Mouse (Mus musculus): Measurements from ENCODE around the gene Kctd10.

Gene Kctd10

DNA sequence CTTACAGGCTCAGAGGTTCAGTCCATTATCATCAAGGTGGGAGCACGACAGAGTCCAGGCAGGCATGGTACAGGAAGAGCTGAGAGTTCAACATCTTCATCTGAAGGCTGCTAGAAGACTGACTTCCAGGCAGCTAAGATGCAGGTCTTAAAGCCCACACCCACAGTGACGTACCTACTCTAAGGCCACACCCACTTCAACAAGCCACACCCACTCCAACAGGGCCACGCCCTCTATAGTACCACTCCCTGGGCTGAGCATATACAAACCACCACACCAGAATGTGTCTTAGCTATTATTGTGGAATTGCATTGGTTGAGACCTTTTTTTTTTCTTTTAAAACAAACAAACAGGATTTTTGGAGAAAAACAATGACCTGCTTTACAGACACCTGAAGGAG is 34.8 kb downstream of the Kctd10 start:
- no peak for DNase-seq (ENCODE audit: low spot score in 2 of 2)

DNA sequence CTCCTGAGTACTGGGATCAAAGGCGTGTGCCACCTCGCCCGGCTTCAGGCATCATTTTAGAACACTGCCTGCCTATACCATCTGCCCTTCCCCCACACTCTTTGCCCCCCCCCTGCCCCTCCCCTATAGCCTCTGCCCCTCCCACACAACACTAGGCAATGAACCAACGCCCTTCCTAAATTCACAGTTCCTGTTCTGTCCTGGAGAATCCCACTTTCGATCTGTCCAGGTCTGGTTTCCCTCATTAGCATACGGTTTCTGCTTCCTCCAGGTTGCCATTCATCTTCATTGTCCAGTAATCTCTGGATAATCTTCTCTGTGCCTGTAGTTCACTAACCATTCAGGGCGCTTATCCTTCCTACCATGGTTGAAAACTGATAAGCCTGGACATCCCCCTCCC is 36.7 kb downstream of the Kctd10 start:
- no peak for DNase-seq (ENCODE audit: low spot score in 2 of 2)

DNA sequence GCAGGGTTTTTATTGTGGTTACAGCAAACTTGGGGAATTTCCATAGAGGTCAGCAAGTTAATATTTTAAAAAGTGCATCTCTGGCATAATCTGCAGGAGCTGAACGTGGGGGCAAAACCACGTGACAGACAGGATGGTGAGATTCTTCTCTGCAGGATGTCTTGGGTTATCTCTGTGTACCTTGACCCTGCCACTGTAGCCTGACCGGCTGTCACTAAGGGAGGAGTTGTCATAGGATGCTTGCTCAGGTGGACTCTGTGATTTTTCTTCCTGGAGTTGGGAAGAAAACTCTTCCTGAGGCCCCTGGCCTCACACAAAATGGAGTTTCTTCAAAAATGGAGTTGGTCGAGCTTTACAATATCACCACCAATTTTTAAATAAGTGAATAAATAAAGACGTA is 37.3 kb downstream of the Kctd10 start:
- DNase-seq (ENCODE audit: low spot score in 2 of 2) = no peak

DNA sequence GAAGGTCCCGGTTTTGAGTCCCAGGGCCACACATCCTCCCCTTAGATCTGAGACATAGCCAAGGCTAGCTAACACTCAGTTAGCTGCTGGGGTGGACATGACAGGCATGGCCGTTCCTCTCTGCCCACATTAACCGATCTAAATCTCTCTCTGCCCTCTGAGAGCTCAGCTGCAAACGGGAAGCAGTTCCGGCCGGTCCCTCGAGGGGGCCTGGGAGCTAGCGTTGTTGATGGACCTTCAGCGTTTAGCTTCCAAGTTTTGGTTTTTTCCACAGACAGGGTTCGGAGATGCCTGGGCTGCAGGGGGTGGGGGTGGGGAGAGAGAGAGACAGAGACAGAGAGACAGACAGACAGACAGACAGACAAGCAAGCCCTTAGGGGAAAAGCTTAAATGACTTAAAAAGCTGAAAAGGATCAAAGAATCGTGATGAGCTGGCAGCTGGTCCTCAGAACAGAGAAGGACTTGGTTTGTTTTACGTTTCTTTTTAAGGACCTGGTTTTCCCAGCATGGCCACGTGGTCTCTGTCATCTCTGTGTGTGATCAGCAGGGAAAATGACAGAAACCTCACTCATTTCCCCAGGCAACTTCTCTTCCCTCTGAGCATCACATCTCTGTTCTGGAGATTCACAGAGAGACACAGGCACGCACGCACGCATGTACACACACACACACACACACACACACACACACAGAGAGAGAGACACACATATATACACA is 56.4 kb downstream of the Kctd10 start:
- DNase-seq (ENCODE audit: low spot score in 2 of 2) = peak in 1 of 2 experiments; percentile 43

DNA sequence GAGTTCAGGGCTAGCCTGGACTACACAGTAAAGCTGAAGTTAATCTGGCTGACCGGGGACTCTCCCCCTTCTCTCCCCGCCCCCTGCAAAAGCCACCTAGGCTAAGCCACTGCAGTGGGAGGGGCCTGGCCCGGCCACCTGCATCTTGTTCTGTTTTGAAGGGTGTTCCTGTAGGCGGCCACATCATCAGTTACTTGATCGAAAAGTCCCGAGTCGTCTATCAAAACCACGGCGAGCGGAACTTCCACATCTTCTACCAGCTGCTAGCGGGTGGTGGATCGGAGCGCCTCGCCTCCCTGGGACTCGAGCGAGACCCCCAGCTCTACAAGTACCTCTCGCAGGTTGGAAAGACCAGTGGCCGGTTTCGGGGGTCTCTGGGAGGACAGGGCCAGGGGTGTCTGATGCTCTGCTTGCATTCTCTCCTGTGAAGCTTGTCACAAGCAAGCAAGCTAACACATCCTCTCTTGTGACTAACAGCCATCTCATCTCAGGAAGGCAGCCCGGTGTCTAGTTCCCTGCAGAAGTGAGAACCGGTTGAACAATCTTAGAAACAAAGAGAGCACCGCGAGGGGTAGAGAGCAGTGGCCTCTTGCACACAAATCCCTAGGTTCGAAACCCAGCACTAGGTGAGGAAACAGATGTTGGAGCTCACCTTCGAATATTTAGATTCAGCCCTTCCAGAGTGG is 57.1 kb downstream of the Kctd10 start:
- peak; percentile 27 to 39 for DNase-seq (ENCODE audit: low spot score in 2 of 2)

All from spleen, postnatal 14 days (tissue).